Mouse (Mus musculus) olfactory bulb, adult 2 months (tissue): ENCODE results near the gene Cfap70.
A peak's percentile ranks its signal among the peaks of the same experiment; 100 is the strongest.

Source experiments
- CTCF ChIP-seq: fragments of 200-500 bp; IDR thresholded peaks from 2 replicates; pipeline ENCODE4 v1.5.1; 2012; ENCODE audit warnings: low read depth, mild to moderate bottlenecking, low read length, moderate library complexity; ENCODE audit not compliant: insufficient read depth
- POLR2A ChIP-seq: fragments of 200-500 bp; IDR thresholded peaks from 2 replicates; pipeline ENCODE4 v1.6.1; 2012; ENCODE audit warnings: mild to moderate bottlenecking, low read depth, low read length, moderate library complexity; ENCODE audit not compliant: insufficient read depth

DNA sequence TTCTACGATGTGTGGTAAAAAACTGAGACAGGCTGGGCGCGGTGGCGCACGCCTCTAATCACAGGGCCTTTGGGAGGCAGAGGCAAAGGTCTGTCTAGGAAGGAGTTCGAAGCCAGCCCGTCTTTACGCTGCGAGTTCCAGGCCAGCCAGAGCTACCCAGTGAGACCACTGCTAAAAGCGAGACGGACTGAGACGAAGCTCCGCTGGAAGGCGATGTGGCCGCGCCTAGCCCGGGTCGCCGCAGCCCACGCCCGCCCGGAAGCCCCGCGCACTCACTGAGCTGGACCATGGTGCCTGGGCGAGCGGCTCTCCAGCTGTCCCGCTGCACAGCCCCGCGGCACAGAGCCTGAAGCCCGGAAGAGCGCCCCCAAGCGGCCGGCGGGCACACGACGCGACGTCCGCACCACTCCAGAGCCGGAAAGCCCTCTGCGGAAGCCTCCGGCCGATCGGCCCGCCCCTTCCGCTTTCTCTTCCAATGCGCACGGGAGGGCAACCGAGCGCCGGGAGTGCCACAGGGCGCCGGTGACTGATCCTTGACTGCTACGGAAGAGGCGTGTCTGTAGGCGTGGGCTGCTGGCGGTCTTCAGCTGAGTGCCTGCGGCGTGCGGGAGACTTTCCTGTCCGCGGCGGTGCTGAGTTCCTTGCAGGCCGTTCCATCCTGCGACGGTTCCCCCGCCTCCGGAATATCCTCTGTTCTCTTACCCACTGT, 58.7 kb downstream of the Cfap70 start, which contains the start of gene Mrps16:
- peak; percentile 72 for TF ChIP-seq POLR2A
- peak; percentile 93 for TF ChIP-seq CTCF
